Mouse (Mus musculus) spleen, adult 18-20 months (tissue): ENCODE measurements around the gene Lrp1.
A peak's percentile ranks its signal among the peaks of the same experiment; 100 is the strongest.

ENCODE experiments used
- DNase-seq, 2 experiments: peaks; one replicate each; pipeline ENCODE4 v3.0.0; 2022; ENCODE audit warnings: mixed read lengths in 2 of 2

Lrp1 gene

DNA sequence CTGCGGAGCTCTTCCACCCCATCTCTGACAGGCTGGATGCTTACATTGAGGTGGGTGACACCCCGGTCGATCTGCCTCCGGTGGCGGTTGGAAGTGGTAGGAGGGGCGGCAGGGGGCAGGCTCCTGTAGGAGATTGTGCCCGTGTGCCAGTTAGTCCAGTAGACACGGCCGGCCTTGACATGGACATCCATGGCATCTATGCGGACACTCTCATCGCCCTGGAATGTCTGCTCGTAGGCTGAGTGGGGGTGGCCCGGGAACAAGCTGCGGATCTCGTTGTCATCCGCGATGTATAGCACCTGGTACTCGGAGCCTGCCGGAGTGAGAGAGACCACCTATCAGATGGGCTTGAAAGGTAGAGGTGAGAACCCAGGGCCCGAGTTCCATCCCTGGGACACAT is 76.6 kb downstream of the Lrp1 start:
- no peak for DNase-seq

- no peak for DNase-seq
Observed at GRCm38 (mm10) chr10:127543916-127544315, 77.0 kb downstream of the Lrp1 start.

GRCm38 (mm10) chr10:127542720-127543119 is 78.2 kb downstream of the Lrp1 start:
- DNase-seq, result no peak

DNA sequence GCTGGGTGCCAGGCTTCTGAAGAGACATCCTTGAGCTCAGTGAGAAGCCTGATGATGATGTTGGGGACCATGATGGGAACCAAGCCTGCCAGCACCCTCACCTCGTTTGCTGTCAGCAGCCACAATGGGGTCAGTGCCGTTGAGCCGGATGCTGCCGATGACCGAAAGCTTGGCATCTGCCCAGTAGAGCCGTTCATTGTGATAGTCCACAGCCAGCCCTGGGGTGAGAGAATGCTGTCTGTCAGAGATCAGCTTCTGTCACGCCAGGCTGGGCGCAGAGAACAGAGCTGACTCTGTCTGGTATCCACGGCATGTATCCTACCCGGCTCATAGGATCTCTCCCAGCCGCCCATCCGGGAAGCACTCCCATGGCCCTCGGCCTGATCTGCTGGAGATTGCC is 78.9 kb downstream of the Lrp1 start:
- no peak for DNase-seq

GRCm38 (mm10) chr10:127541510-127541909 is 79.4 kb downstream of the Lrp1 start:
- DNase-seq, result no peak

GRCm38 (mm10) chr10:127537854-127538583 is 82.9 kb downstream of the Lrp1 start:
- DNase-seq, result peak; percentile 51 to 74

- DNase-seq, result peak in 1 of 2 experiments; percentile 48
Observed at GRCm38 (mm10) chr10:127536586-127537314, 84.2 kb downstream of the Lrp1 start.

DNA sequence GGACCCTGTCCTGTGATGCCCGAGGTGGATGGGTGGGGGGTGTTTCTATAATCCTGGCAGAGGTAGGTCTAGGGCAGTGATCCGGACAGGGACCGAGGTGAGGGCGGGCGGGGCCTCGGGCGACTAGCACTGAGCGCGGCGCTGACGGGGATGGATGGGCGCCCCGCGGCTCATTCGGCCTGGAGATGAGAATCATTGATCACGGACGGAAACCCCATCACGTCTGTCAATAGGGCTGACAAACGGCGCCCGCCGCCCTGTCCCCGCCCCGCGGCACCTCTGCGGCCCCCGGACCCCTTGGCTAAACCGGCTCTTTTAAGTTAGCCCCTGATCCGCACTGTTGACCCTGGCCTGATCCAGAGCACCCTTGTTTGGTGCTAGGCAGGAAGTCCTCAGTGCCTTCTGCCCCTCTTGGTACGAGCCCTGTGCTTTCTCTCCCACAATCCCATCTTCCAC is 86.0 kb downstream of the Lrp1 start:
- no peak for DNase-seq

DNA sequence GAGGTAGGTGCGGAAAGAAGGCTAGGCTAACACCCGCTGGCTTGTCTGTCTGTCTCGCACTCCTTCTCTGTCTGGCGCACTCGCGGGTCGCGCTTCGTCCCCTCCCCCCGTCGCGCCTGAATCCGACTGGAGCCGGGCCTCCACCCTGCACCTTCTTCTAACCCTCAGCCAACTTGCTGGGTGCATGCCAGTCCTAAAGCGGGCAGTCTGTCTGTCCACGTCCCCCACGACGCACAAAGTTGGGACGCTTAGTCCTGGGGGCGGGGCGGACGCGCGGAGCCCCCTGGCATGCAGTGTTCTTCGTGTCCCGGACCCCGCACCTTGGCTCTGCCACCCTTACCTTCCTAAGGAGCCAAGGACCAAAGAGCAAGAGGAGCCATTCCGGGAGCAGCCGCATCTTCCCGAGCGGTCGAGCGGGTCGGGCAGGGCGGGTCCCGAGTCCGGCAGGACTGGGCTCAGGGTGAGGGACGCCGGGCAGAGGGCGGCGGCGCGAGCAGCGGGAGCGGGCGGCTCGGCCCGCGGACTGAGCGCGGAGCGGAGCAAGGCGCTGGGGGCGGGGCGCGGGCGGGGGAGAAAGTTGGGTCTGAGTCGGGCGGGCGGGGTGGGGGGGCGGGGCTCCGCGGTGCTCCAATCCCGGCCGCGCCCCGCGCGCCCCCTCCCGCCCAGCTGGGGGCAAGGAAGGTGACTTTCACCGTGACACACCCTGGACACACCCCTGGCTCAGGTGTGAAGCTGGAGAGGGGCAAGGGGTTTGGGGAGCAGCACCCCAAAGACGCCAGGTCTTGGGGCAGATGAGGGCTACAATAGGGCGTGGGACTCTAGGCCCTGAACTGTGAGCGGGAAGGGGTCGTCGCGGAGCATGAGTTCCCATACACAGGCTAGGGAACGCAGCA is 86.7 kb downstream of the Lrp1 start, which contains the start of gene Nxph4:
Gene Nxph4, minus strand, starts transcription at position 524 of the 893 bp plus-strand sequence.
- DNase-seq, result peak in 1 of 2 experiments; percentile 28

DNA sequence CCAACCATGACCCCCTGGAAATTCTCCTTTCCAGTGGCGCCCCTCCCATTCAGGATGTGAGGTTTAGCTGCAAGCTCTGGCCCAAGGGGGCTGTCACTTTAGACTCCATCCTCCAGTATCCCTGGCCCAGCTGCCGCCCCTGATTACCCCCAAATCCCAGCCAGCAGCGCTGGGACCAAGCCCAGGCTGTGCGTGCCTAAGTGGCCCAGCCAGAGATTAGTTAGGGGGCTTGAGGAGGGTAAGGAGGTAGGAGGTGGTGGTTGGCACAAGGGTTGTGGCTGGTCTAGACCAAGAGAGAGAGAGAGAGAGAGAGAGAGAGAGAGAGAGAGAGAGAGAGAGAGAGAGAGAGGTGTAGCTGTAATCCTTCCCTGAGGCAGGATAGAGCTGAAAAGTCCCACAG is 89.4 kb downstream of the Lrp1 start:
- no peak for DNase-seq

DNA sequence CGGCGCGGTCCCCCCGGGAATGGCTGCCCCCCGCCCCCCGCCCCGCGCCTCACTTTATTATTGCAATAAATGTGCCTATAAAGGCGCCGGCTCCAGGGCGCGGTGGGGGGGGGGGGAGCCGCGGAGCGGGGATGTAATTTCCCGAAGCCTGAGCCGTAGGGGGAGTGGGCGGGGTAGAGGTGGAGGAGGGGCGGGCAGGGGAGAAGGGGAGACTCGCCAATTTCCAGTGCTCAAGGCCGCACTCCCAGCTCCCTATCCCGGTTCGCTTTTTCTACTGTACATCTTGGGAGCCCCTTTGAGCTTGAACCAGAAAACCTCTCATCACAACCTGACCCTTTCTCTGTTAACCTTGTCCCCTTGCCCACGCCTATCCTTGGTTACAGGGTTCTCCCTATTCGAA is 90.0 kb downstream of the Lrp1 start:
- DNase-seq, result no peak

- DNase-seq, result no peak
Observed at GRCm38 (mm10) chr10:127527481-127527880, 93.5 kb downstream of the Lrp1 start.

DNA sequence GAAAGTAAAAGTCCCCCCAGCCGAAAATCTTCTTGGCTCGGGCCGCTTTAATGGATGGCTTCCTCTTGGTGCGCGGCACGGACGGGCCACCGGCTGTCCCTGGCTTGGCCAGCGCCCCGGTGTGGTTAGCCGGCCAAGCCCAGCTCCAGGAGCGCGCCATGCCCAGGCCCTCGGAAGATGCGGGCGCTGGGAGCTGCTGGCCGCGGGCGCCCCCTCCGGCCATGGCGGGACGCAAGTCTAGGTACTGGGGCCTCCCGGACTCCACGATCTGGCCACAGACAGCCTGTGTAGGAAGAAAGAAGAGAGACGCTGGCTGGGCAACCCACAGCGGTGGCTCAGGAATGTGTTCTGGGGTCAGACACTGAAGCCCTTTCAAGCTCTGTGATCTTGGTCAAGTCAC is 94.3 kb downstream of the Lrp1 start:
- DNase-seq, result peak in 1 of 2 experiments; percentile 47

DNA sequence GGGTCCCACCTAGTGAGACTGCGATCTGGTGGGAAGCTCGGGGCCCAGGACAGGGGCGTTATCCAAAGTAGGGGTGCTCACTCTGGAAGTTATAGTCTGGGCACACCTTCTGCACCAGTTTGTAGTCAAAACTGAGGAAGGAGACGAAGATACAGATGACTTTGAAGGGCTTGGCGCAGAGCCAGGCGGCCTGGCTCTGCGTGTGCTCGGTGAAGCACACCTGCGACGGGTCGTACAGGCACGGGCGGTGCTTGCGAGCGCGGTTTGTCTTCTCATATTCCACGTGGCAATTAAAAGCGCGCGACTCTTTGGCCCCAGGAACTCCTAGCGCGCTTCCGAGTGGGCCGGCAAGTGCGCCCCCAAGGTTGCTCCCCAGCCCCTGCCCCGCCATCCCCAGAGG is 94.9 kb downstream of the Lrp1 start:
- DNase-seq, result no peak

GRCm38 (mm10) chr10:127524646-127525255 is 96.2 kb downstream of the Lrp1 start:
- no peak for DNase-seq

GRCm38 (mm10) chr10:127522088-127522581 is 98.8 kb downstream of the Lrp1 start, which contains the start of gene Shmt2:
Gene Shmt2 (minus strand): TSS chr10:127522444.
- DNase-seq, result peak; percentile 63 to 77

- no peak for DNase-seq
Observed at GRCm38 (mm10) chr10:127521611-127522080, 99.3 kb downstream of the Lrp1 start.

DNA sequence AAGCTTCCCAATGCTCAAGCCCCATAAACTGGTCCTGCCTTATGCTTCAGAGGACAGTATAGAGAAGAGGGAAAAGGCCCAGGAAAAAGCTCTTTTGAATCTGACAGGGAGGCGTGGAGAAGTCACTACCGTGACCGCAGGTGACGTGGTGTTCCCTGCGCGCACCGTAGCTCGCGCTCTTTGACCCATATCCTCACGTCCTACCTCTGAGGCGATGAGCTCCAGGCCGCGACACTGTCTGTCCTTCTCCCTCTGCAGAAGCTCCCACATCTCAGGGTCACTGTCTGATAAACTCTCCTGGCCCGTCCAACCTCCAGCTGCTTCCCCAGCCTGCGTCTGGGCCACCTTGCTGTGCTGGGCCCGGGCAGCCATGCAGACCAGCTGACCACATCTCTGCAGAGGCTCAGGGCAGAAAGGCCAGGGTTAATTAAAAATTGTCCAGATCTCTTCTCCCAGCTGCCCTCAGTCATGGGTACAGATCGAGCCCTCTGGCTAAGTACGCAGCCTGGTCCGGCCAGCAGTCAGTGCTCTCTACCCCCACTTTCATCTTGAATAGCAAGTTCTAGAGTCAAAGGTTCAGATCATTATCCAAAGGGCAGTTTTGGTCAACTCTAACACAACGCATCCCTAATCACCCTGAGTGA is 100.1 kb downstream of the Lrp1 start:
- no peak for DNase-seq

DNA sequence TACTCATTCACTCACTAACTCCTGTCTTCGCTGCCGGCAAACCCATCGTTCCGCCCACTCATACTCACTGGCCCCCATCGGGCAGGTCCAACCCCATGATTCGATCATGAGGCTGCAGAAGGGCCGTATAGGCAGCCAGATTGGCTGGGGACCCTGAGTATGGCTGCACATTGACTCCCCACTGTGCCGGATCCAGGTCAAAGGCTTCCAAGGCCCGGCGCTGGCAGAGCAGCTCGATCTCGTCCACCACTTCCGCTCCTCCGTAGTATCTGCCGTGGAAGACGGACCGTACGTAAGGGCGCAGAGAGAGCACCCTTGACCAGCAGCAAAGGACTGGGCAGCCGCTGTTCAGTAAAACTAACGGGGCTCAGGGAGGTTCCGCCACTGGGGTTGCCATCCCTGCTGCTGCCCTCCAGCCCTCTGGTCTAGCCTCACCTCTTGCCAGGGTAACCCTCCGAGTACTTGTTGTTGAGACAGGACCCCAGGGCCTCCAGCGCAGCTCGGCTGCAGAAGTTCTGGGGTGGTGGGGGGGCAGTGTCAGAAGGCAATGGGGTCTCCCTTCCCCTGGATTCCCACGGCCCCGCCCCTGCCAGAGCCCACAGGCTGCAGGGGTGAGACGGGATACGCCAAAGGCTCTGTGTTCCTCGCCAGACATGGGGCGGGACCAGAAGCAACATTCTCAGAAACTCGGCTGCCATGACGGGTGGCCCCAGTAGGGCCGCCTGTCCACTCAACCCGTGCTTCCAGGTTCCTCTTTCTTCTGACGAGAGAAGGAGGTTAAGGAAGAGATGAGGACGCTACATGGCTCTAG is 100.8 kb downstream of the Lrp1 start:
- no peak for DNase-seq

DNA sequence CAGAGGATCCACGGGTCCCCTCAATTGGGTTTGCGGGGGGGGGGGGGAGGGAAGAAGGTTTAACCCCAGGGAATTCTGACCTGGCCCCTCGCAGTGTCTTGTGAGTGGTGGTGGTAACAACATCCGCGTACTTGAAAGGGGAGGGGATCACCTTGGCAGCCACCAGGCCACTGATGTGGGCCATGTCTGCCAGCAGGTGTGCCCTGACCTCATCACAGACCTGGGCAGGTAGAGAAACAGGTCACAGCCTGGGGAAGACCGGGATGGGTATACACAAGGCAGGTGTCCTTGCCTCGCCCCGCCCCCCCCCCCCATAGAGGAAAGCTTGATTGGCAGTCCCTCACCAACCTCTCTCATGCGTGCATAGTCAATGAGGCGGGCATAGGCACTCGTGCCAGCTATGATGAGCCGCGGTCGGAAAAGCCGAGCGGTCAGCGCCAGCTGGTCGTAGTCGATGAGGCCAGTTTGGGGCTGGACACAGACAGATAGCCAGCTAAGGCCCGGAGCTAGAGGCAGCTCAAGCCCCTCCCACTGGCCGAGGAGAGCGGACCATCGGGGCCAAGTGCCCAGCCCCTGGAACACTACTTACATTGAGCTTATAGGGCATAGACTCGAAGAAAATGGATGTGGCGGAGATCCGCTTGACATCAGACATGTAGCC is 101.8 kb downstream of the Lrp1 start:
- no peak for DNase-seq
